Mouse (Mus musculus) spleen, adult 2 months (tissue): ENCODE measurements around the gene Entpd7.

ENCODE experiments used
- CTCF ChIP-seq: fragments of 200-500 bp; IDR thresholded peaks from 2 replicates; pipeline ENCODE4 v1.5.1; 2011; ENCODE audit warnings: mild to moderate bottlenecking, inconsistent platforms; ENCODE audit not compliant: insufficient read depth, insufficient read length, insufficient replicate concordance; ENCODE audit errors: extremely low read depth
- POLR2A ChIP-seq: fragments of 200-500 bp; IDR thresholded peaks from 2 replicates; pipeline ENCODE4 v1.6.1; 2011; ENCODE audit warnings: low read depth, low read length, inconsistent platforms

DNA sequence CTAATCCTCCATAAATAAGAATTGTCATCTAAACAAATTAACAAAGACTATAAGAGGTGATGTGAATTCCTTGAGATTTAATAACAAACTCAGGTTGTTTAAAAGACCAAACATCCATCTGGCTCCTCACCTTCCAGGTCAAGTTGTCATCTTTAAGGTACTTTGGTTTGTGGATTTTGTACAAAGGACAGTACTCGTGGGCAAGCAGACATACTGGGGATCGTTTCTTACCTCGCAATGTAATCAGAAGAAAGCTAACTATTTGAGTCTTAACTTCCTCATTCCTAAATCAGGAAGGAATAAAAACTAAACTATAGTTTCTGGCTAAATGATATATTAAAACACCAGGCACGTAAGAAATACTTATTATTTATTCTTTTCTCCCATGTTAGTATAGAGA lies 81.1 kb downstream of the Entpd7 start:
- TF ChIP-seq POLR2A = no peak
- TF ChIP-seq CTCF = no peak
